Mouse (Mus musculus) stomach, embryonic 16.5 days (tissue): ENCODE results near the gene Ankrd17. TPM values are rescaled to one million over a fixed set of nuclear protein-coding genes. Genes with fewer than 3 reads are reported as not detected.
A peak's percentile ranks its signal among the peaks of the same experiment; 100 is the strongest.

Experiments
- ATAC-seq: fragments of 200-750 bp; cut with Nextera tagmentation; 2 replicates; pipeline ENCODE4 v1.8.0; 2017; ENCODE audit warnings: moderate number of reproducible peaks, moderate TSS enrichment; ENCODE audit not compliant: insufficient read depth, low FRiP score
- H3K27ac ChIP-seq: fragments of 300-500 bp; sonication (generic); 2 replicates; pipeline ENCODE4 v1.5.1; 2014; ENCODE audit warnings: low read length
- H3K27me3 ChIP-seq: fragments of 300-500 bp; sonication (generic); 2 replicates; pipeline ENCODE4 v1.6.1; 2014; ENCODE audit warnings: low read length, control low read depth, mixed read lengths; ENCODE audit not compliant: control insufficient read depth, insufficient read depth
- H3K36me3 ChIP-seq: fragments of 300-500 bp; sonication (generic); 2 replicates; pipeline ENCODE4 v1.6.1; 2014; ENCODE audit warnings: low read length; ENCODE audit not compliant: control insufficient read depth, insufficient read depth
- H3K4me1 ChIP-seq: fragments of 300-500 bp; sonication (generic); 2 replicates; pipeline ENCODE4 v1.6.1; 2014; ENCODE audit warnings: low read length, control low read depth, mixed read lengths; ENCODE audit not compliant: control insufficient read depth, insufficient read depth
- H3K4me2 ChIP-seq: fragments of 300-500 bp; sonication (generic); 2 replicates; pipeline ENCODE4 v1.6.1; 2014; ENCODE audit warnings: low read depth, low read length, mixed read lengths
- H3K4me3 ChIP-seq: fragments of 300-500 bp; sonication (generic); replicated peaks from 2 replicates; pipeline ENCODE4 v1.5.1; 2014; ENCODE audit warnings: mild to moderate bottlenecking, low read length
- H3K9ac ChIP-seq: fragments of 300-500 bp; sonication (generic); 2 replicates; pipeline ENCODE4 v1.6.1; 2014; ENCODE audit warnings: low read length
- H3K9me3 ChIP-seq: fragments of 300-500 bp; sonication (generic); replicated peaks from 2 replicates; pipeline ENCODE4 v1.6.1; 2016; ENCODE audit warnings: low read length, control low read depth; ENCODE audit not compliant: control insufficient read depth
- WGBS: fragments of 180-500 bp; shearing (Covaris S2); extraction: QIAGEN DNeasy Blood & Tissue Kit; methylation state at CpG from one replicate; pipeline ENCODE4 v1.1.7; 2014; 5-methylcytosine and 5-hydroxymethylcytosine counted together
- polyA plus RNA-seq: library from polyadenylated mRNA; unstranded; fragments of >200 nt; fragmentation: Nextera tagmentation; extraction: Ambion mirVana; gene quantifications from 2 replicates; pipeline ENCODE4 v1.2.1, GENCODE M21; 2015

The Ankrd17 gene
- polyA plus RNA-seq, 1 experiment from 2014 or later: 22.8 TPM

DNA sequence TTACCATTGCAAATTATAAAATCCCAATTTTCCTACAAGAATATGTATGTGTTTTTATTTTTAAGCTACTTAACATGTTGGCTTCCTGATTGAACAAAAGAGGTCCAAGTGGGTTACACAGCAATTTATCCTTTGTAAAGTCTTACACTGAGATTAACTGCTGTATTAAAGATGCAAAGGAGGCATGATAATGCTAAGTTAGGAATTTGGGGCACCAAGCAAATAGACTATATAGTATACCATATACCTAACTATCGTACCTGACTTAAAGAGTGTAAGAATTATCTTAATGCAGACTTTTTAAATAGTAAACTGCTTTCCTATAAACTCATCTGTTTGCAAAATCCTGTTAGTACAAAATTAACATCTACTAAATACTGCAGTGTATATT, 26.4 kb downstream of the Ankrd17 start:
- H3K36me3 ChIP-seq: no peaks in the 10 kb centered on the region
- 0 out of 2 replicates have a peak overlapping the region, but pooled peaks have one; percentile 39 for H3K4me2 ChIP-seq
- no peak overlapping the region for H3K9ac ChIP-seq
- no peaks in the 10 kb centered on the region for H3K27me3 ChIP-seq
- H3K9me3 ChIP-seq: no peaks in the 10 kb centered on the region
- H3K4me1 ChIP-seq: peaks cover 14% of the 10 kb centered on the region
- no peak overlapping the region for H3K27ac ChIP-seq
- no peak overlapping the region for H3K4me3 ChIP-seq
- 93% methylated on average over 1 of the region's 1 CpGs for WGBS
- ATAC-seq: no peak

GRCm38 (mm10) chr5:90339129-90339952, 27.0 kb downstream of the Ankrd17 start:
- no peaks in the 10 kb centered on the region for H3K36me3 ChIP-seq
- H3K4me2 ChIP-seq: peak overlapping the region; percentile 39; the same call in 1 of the 2 replicates
- H3K9me3 ChIP-seq: no peaks in the 10 kb centered on the region
- H3K9ac ChIP-seq: no peak overlapping the region
- no peaks in the 10 kb centered on the region for H3K27me3 ChIP-seq
- H3K4me1 ChIP-seq: peaks cover 14% of the 10 kb centered on the region
- WGBS: 41% methylated on average over 5 of the region's 5 CpGs
- H3K4me3 ChIP-seq: peak overlapping the region; percentile 21
- peak; percentile 78; the same call in 1 of the 2 replicates for ATAC-seq
- no peak overlapping the region for H3K27ac ChIP-seq

- Histone ChIP-seq H3K4me2 (no peak overlapping the region), H3K4me1 (peaks cover 14% of the 10 kb centered on the region), H3K9me3 (no peaks in the 10 kb centered on the region), H3K4me3 (no peak overlapping the region), H3K27ac (no peak overlapping the region), H3K36me3 (no peaks in the 10 kb centered on the region), H3K9ac (no peak overlapping the region), H3K27me3 (no peaks in the 10 kb centered on the region)
- 74% methylated on average over 7 of the region's 7 CpGs for WGBS
- no peak for ATAC-seq
Measured at GRCm38 (mm10) chr5:90338177-90339091, 27.9 kb downstream of the Ankrd17 start.

DNA sequence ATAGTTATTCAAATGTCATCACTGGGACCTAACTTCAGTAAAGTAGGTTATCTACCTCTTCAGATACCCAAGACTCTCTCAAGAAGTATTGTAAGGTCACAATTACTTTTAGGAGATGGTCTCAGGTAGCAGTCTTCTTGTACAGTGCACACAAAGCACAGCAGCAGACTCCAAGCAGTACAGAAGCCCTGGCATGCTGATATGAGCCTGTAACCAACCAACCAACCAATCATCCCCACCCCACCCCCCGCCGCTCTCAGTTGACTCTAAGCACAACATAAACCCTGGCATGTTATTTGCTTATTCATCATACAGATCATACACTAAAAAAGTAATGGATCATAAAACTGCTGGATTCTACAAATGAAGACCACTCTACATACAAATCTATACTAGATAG, 33.9 kb downstream of the Ankrd17 start:
- H3K4me2 ChIP-seq: no peak overlapping the region
- H3K4me1 ChIP-seq: no peaks in the 10 kb centered on the region
- H3K27me3 ChIP-seq: no peaks in the 10 kb centered on the region
- ATAC-seq: no peak
- H3K36me3 ChIP-seq: no peaks in the 10 kb centered on the region
- no peak overlapping the region for H3K4me3 ChIP-seq
- 84% methylated on average over 2 of the region's 2 CpGs for WGBS
- H3K27ac ChIP-seq: no peak overlapping the region
- H3K9me3 ChIP-seq: no peaks in the 10 kb centered on the region
- H3K9ac ChIP-seq: no peak overlapping the region

GRCm38 (mm10) chr5:90331071-90331470, 35.3 kb downstream of the Ankrd17 start:
- Histone ChIP-seq H3K4me1 (no peaks in the 10 kb centered on the region), H3K27me3 (no peaks in the 10 kb centered on the region), H3K4me2 (no peak overlapping the region), H3K27ac (no peak overlapping the region), H3K4me3 (no peak overlapping the region), H3K9ac (no peak overlapping the region), H3K9me3 (no peaks in the 10 kb centered on the region), H3K36me3 (no peaks in the 10 kb centered on the region)
- WGBS: 69% methylated on average over 1 of the region's 1 CpGs
- no peak for ATAC-seq

GRCm38 (mm10) chr5:90298396-90298795, 68.0 kb downstream of the Ankrd17 start:
- Histone ChIP-seq H3K27ac (no peak overlapping the region), H3K9ac (no peak overlapping the region), H3K4me3 (no peak overlapping the region), H3K9me3 (no peaks in the 10 kb centered on the region), H3K36me3 (peaks cover 8% of the 10 kb centered on the region), H3K27me3 (no peaks in the 10 kb centered on the region), H3K4me2 (no peak overlapping the region), H3K4me1 (no peaks in the 10 kb centered on the region)
- WGBS: 97% methylated on average over 11 of the region's 11 CpGs
- no peak for ATAC-seq

- Histone ChIP-seq H3K4me1 (no peaks in the 10 kb centered on the region), H3K4me2 (no peak overlapping the region), H3K27ac (no peak overlapping the region), H3K27me3 (no peaks in the 10 kb centered on the region), H3K9me3 (no peaks in the 10 kb centered on the region), H3K4me3 (no peak overlapping the region), H3K36me3 (peaks cover 26% of the 10 kb centered on the region), H3K9ac (no peak overlapping the region)
- no peak for ATAC-seq
Measured at GRCm38 (mm10) chr5:90289887-90290286, 76.5 kb downstream of the Ankrd17 start.

- no peaks in the 10 kb centered on the region for H3K9me3 ChIP-seq
- no peak overlapping the region for H3K9ac ChIP-seq
- ATAC-seq: no peak
- H3K4me2 ChIP-seq: no peak overlapping the region
- no peaks in the 10 kb centered on the region for H3K4me1 ChIP-seq
- no peak overlapping the region for H3K27ac ChIP-seq
- peaks cover 26% of the 10 kb centered on the region for H3K36me3 ChIP-seq
- H3K27me3 ChIP-seq: no peaks in the 10 kb centered on the region
- WGBS: 80% methylated on average over 2 of the region's 2 CpGs
- no peak overlapping the region for H3K4me3 ChIP-seq
Measured at GRCm38 (mm10) chr5:90286559-90286958, 79.8 kb downstream of the Ankrd17 start.

GRCm38 (mm10) chr5:90280061-90280460, 86.3 kb downstream of the Ankrd17 start:
- 89% methylated on average over 1 of the region's 1 CpGs for WGBS
- H3K9me3 ChIP-seq: no peaks in the 10 kb centered on the region
- no peak overlapping the region for H3K27ac ChIP-seq
- H3K36me3 ChIP-seq: peaks cover 21% of the 10 kb centered on the region
- H3K27me3 ChIP-seq: no peaks in the 10 kb centered on the region
- H3K9ac ChIP-seq: no peak overlapping the region
- ATAC-seq: no peak
- no peak overlapping the region for H3K4me2 ChIP-seq
- H3K4me3 ChIP-seq: no peak overlapping the region
- H3K4me1 ChIP-seq: no peaks in the 10 kb centered on the region
